Mouse (Mus musculus) right cerebral cortex, adult 2 months (tissue): ENCODE measurements around the gene Igfbp3.

Experiments used
- DNase-seq, 2 experiments: peaks; one replicate each; pipeline ENCODE4 v3.0.0; 2021 to 2022; ENCODE audit warnings: low spot score in 2 of 2

The Igfbp3 gene

DNA sequence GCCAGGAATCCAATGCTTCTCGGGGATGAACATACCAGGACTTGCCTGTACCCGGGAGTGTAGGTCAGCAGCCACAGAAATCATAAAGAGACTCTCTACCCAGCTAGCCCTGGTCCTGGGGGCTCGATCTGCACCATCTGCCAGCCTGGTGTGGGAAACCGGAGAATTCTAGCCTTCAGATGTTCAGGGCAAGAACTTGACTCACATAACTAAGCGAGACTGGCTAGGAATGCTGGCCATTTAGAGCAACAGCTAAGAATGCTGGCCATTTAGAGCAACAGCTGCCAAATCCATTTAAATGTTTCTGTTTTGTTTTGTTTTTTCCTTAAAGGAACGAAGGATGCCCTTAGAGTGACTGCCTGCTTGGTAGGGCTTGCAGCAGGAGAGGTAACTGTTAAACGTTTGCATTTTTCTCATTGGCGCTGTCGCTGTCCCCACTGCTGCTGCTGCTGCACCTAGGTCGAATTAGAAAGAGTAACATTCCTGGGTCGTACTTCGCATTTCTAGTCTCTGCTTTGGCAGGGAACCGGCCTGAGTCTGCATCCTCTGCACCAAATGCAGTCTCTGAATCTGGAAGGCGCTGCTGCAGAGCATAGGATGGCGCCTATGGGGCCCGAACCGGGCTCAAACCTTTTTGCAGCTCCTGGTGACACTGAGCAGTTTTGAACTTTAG lies 1.5 kb downstream of the Igfbp3 start:
- DNase-seq: no peak

DNA sequence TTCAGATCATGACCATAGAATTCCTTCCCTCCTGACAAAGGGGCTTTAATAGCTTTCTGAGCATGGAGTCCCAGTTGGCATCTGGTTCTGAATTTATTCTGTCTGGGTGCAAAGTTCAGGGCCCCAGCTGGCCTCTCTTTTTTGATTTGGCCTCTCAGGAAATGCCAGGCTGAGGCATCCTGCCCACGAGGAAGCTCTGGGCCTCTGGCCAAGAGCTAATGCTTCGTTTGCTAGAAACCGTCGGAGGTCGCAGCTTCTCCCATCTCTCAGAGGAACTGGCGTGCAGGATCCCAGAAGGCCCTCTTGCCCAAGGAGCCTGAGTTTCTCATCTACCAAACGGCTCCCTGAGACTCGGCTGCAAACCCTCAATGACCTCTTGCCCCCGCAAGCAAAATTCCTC lies 2.5 kb downstream of the Igfbp3 start:
- DNase-seq: no peak

DNA sequence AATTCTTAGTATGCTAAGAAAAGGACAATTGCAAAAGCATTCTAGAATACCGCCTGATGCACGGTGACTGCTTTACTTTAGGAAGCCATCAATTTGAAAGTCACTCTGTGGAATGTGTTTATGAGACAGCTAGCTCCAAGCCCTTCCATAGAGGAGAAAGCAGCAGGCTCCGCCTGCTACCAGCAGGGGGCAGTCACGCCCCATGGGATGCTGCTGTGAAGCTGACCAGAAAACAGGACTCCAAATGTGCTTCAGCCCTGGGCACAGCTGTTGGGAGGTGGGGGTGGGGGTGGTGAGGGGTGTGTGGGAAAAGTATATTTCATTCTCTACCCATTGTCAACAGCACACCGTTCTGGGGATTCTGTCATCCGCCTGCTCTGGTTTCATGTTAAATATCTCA lies 3.4 kb downstream of the Igfbp3 start:
- peak; percentile 80 to 83 for DNase-seq

- no peak for DNase-seq
Measured at GRCm38 (mm10) chr11:7203846-7204245, 9.9 kb downstream of the Igfbp3 start.

- no peak for DNase-seq
Measured at GRCm38 (mm10) chr11:7202206-7202605, 11.5 kb downstream of the Igfbp3 start.

DNA sequence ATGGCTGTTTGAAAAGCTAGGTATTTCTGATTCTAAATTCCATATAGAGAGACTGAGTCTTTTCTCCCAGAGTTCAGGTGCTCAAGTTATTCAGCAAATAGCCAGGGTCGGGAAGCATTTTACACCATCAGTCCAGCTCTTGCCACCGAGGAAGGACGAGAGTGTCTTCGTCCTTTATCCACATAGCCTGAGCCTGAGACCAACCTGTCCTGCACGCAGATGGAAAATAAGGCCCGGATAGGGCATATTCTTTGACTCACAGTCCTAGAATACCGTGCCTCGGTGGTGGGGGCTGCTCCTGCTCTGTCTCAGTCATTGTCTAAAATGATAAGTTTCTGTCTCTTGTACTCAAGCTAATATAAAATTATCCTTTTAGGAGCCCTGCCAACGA lies 13.3 kb downstream of the Igfbp3 start:
- no peak for DNase-seq

DNA sequence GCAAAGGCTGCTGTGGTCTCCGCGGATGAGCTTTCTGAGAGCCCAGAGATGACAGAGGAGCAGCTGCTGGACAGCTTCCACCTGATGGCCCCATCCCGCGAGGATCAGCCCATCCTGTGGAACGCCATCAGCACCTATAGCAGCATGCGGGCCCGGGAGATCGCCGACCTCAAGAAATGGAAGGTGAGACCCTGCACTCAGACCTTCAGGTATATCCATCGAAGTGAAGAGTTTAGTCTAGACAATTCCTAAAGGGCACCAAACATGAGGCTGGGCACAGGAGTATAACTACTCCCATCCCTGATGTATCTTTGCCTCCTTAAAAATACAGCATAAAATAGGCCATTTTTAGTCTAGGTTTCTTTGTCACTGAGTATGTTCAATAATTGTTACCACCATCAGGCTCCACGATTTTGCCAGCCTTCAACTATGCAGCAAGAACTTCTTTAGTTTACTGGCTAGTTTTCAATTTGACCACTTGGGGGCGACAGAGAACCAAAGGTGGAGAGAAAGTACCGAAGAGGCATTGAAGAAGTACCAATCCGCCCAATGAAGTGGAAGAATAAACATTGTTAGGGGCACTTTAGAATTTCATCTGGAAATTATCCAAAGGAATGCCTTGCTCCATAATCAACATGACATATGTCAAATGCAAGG lies 13.9 kb downstream of the Igfbp3 start:
- peak; percentile 36 to 80 for DNase-seq

DNA sequence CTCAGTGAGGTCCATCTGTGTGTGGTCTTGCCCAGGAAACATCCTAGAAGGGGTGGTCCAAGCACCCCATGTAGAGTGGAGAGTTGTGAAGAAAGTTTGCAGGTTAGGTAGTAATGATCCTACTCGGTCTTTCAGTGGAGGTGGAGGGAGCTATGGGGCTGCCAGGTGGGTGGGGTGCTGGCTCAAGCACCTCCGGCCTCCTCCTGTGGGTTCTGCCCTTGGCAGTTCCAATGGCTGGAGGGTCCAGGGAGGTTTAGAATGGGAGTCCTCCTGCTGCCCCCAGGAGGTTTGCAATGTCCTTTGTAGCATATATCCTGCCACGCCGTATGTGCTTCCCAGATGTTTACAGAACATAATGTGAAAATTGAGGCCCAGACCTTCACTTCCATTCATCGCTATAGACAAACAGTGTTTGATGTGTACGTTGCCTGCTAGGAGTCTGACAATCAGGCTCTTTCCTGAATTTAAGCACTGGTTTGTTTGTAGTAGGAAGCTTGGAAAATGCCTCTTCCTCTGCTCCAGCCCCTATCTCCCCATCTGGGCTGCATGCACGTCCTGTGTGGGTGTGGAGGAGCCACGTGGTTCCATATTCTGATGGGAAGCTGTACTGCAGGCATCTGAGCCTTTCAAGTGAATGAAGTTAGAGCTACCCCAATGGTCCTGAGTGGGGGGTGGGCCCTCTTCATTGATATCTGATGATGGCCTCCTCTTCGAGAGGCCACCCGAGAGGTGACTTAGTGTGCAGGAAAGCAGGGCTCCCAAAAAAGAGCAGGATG lies 15.1 kb downstream of the Igfbp3 start:
- DNase-seq: no peak

DNA sequence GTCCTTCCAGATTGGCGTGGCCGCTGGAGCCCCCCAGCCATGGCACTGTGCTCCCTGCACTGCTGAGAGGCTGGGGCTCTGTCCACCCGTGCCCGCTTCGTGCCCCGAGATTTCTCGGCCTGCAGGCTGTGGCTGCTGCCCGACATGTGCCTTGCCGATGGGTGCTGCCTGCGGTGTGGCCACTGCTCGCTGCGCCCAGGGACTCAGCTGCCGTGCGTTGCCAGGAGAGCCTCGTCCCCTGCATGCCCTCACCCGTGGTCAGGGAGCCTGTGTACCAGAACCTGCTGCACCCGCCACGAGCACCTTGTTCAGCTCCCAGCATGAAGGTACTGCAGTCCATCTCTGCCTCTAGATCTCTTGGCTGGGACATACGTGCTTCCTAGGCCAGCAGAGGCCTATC lies 15.7 kb downstream of the Igfbp3 start:
- no peak for DNase-seq

DNA sequence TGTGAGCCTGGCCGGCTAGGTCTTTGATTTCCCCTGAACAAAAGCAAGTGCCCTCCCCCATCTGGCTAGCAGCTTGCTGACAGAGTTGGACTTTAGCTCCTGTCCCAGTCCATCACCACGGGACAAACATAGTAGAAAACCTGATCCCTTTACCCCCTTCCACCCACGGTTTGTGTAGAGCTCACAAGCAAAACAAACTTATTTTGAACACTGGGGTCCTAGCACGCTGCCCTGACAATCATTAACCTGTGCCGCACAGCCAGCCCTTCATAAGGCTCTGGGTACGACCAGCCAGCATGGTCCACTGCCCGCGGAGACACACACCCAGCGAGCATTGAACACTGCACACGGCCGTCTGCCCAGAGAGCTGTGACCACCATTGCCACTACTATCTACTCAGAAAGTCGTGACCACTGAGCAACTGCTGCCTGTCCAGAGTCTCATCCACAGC lies 16.2 kb downstream of the Igfbp3 start, which contains the start of gene Igfbp1:
Gene Igfbp1, plus strand, starts transcription at position 292 of the 451 bp plus-strand sequence.
- DNase-seq: no peak

DNA sequence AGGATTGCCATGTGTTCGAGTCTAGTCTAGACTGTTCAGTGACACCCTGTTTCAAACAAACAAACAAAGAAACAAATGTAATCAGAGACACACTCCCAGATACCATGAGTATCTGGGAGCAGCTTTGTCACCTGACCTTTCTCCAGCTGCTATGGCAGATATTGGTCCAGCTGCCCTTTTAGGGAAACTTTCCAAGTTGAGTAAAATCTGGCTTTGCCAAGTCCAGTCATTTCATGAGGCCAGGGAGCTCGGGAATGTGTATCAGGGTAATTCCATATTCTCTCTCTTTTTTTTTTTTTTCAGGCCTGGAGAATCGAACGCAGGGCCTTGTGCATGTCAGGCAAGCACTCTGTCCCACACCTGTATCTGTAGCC lies 18.4 kb downstream of the Igfbp3 start:
- DNase-seq: no peak

DNA sequence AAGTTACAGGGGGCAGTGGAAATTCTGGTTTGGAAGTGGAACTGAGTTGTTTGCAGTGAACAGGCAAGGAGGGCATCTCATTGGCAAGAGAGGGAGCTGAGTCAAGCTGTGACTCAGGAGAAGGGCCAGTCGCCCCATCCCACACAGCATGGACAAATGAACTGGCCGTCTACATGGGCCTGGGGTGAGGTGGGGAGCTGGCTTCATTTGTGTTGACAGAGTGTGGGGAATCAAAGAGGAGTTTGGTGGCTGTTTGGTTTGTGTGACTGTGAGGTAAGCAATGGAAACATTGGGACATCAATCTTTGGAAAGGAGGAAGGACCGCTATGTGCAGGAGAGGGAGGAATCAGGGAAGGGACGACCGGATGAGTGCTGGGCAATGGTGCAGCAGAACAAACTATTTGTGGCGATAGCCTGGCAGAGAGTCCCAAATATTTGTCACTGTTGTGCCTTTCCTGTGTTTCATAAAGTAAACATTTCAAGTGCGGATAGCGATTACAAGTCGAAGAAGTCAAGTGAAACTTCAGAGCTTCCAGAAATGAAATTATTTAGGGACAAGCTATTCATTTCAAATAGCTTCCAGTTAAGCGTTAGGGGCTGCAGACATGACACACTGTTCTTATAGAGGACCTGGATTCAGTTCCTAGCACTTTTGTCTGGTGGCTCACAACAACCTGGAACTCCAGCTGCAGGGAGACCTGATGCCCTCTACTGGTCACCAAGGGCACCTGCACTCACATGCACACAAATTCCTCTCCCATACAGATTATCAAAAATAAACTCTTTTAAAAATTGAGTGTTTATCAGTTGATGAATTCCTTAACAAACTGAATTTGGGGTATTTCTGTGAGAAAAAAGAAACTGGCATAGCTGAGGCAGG lies 19.1 kb downstream of the Igfbp3 start:
- no peak for DNase-seq

DNA sequence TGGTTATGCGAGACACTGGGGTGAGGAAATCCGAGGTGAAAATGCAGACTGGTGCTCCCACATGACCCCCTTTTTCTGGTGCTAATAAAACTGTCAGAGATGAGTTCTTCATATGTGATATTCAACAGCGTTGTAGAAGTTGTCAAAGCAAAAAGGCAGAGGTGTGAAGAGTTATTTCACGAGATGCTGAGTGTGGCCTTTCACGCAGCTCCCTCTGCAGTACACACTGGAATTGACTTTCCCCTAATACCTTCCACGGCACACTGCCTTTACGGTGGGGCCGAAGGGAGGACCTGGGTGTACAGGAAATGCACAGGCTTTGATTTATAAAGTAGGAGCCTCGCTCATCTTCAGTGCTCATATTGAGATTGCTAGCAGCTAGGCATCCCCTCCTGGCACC lies 20.6 kb downstream of the Igfbp3 start:
- DNase-seq: no peak

DNA sequence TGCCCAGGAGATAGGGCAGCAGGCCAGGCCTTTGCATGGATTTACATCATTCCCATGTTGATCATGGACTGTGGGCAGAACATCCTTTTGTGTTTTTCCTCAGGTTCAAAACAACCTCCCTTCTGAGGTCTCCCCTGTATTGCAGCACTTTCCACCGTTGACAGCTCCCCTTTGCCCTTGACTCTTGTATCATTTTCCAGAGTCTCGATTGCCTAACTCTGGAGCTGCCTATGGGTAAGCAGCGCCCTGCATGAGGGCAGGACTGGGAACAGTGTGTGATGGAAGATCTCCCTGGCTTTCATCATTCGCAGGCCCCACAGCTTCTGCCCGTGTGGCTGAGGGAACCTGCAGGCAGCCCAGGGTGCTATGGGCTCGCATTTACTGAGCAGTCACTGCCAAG lies 21.0 kb downstream of the Igfbp3 start:
- DNase-seq: no peak

DNA sequence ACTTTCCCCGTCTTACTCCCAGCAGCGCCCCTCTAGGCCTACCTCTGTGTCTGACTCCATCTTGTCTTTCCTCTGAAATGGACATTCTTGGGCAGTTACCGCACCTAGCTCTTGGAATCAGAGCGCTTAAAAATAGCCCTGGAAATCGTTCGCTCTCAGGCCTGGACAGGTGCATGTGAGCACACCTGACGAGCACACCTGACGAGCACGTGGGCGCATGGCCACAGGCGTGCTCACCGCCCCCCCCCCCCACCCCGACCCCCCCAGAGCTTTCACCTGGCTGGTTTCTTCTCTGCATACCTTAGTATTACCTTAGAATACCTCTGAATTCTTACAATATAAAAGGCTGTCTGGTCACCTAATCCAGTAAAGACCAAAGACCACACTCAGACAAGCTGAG lies 25.3 kb downstream of the Igfbp3 start, which contains the start of gene Gm11985:
Gene Gm11985, minus strand, starts transcription at position 101 of the 400 bp plus-strand sequence.
- no peak for DNase-seq

DNA sequence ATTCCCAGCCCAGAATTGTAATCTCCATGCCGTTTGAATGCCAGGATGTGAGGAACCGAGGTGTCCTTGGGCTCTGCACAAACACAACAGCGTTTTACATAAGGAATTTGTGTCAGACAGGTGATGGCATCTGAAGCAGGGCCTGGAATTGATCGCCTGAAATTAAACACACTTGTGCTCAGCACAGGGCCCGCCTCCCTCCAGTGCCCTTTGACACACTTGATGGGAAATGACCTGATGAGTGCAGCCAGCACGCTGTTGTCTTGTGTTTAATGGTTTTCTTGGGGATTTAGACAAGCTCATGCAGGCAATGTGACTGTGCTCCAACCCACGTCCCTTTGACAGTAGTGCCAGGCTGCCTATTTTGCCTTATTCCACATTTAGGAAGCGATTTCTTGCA lies 26.3 kb downstream of the Igfbp3 start:
- no peak for DNase-seq

GRCm38 (mm10) chr11:7184420-7184819 lies 29.3 kb downstream of the Igfbp3 start:
- no peak for DNase-seq

- no peak for DNase-seq
Measured at GRCm38 (mm10) chr11:7182409-7183042, 31.2 kb downstream of the Igfbp3 start.

DNA sequence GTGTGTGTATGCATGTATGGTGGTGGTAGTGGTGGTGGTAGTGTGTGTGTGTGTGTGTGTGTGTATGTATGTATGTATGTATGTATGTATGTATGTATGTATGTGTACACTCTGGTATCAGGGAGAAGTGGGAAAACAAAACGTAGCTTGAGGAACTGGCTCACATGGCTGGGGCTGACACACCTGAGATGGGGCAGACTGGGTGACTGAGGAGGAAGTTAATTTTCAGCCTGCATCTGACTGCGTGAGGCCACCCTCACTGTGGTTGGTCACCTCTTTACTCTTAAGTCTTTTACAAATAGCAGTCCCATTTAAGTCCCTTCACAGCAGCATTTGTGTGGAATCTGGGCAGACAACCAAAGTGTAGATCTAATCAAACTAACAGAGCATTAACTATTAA lies 34.4 kb downstream of the Igfbp3 start:
- no peak for DNase-seq

DNA sequence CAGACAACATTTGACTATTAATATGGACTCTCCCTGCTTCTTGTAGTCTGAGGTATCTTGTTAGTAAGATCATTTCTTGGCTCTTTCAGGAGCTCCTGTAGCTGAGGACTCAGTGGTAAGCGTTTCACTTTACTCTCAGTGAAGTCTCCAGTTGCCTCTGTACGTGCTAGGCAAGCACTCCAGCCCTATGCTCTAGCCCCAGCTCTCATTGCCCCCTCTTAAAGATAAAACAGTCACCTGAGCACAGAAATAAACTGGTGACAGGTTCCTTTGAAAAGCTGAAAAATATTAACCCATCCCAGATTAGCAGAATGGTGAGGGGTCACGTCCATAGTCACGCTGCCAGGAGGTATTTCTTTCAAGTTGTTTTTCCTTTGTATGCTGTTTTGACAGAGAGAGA lies 35.0 kb downstream of the Igfbp3 start:
- DNase-seq: no peak

GRCm38 (mm10) chr11:7173664-7174063 lies 40.1 kb downstream of the Igfbp3 start:
- no peak for DNase-seq
